Mouse (Mus musculus): ENCODE results near the gene Dnase1l2. TPM values are rescaled to one million over a fixed set of nuclear protein-coding genes. Genes with fewer than 3 reads are reported as not detected.

Dnase1l2 gene
- polyA plus RNA-seq, 1 experiment from 2014 or later = 1.3 TPM

GRCm38 (mm10) chr17:24451220-24451619 lies 8.3 kb upstream of the Dnase1l2 start:
- no peak overlapping the region for H3K4me3 ChIP-seq (ENCODE audit: low read depth, low read length)
- ATAC-seq (replicated peaks; ENCODE audit: low FRiP score) (no peak), DNase-seq (ENCODE audit: low spot score) (no peak)
- H3K9ac ChIP-seq (ENCODE audit: low read depth, low read length) = no peak overlapping the region
- WGBS = 88% methylated on average over 6 of the region's 6 CpGs
- no peaks in the 10 kb centered on the region for H3K27me3 ChIP-seq (replicated peaks; ENCODE audit: control insufficient read depth, insufficient read depth, low read length)
- H3K36me3 ChIP-seq (ENCODE audit: control insufficient read depth, insufficient read depth, low read length) = peaks cover 30% of the 10 kb centered on the region
- H3K27ac ChIP-seq (ENCODE audit: low read depth, low read length) = no peak overlapping the region
- no peaks in the 10 kb centered on the region for H3K9me3 ChIP-seq (ENCODE audit: control insufficient read depth, low read length)
- peaks cover 11% of the 10 kb centered on the region for H3K4me1 ChIP-seq (replicated peaks; ENCODE audit: control insufficient read depth, insufficient read depth, low read length)
- no peak overlapping the region for H3K4me2 ChIP-seq

- Histone ChIP-seq H3K4me3 (ENCODE audit: low read depth, low read length) (no peak overlapping the region), H3K9ac (ENCODE audit: low read depth, low read length) (no peak overlapping the region), H3K4me1 (replicated peaks; ENCODE audit: control insufficient read depth, insufficient read depth, low read length) (peaks cover 11% of the 10 kb centered on the region), H3K27ac (ENCODE audit: low read depth, low read length) (no peak overlapping the region), H3K36me3 (ENCODE audit: control insufficient read depth, insufficient read depth, low read length) (peaks cover 46% of the 10 kb centered on the region), H3K4me2 (no peak overlapping the region), H3K27me3 (replicated peaks; ENCODE audit: control insufficient read depth, insufficient read depth, low read length) (no peaks in the 10 kb centered on the region), H3K9me3 (ENCODE audit: control insufficient read depth, low read length) (no peaks in the 10 kb centered on the region)
- WGBS = 86% methylated on average over 6 of the region's 6 CpGs
- DNase-seq (ENCODE audit: low spot score) = no peak
- ATAC-seq (replicated peaks; ENCODE audit: low FRiP score) = no peak
Measured at GRCm38 (mm10) chr17:24449507-24449906, 6.6 kb upstream of the Dnase1l2 start.

- H3K4me3 ChIP-seq (ENCODE audit: low read depth, low read length) = no peak overlapping the region
- no peak overlapping the region for H3K27ac ChIP-seq (ENCODE audit: low read depth, low read length)
- no peak overlapping the region for H3K9ac ChIP-seq (ENCODE audit: low read depth, low read length)
- 93% methylated on average over 8 of the region's 8 CpGs for WGBS
- H3K36me3 ChIP-seq (ENCODE audit: control insufficient read depth, insufficient read depth, low read length) = peaks cover 59% of the 10 kb centered on the region
- no peaks in the 10 kb centered on the region for H3K4me1 ChIP-seq (replicated peaks; ENCODE audit: control insufficient read depth, insufficient read depth, low read length)
- H3K9me3 ChIP-seq (ENCODE audit: control insufficient read depth, low read length) = no peaks in the 10 kb centered on the region
- DNase-seq (ENCODE audit: low spot score) (no peak), ATAC-seq (replicated peaks; ENCODE audit: low FRiP score) (no peak)
- no peaks in the 10 kb centered on the region for H3K27me3 ChIP-seq (replicated peaks; ENCODE audit: control insufficient read depth, insufficient read depth, low read length)
- H3K4me2 ChIP-seq = no peak overlapping the region
Measured at GRCm38 (mm10) chr17:24446590-24446989, 3.7 kb upstream of the Dnase1l2 start.

GRCm38 (mm10) chr17:24443409-24443808 lies 504 bp upstream of the Dnase1l2 start:
- no peak overlapping the region for H3K4me3 ChIP-seq (ENCODE audit: low read depth, low read length)
- no peak overlapping the region for H3K27ac ChIP-seq (ENCODE audit: low read depth, low read length)
- no peaks in the 10 kb centered on the region for H3K4me1 ChIP-seq (replicated peaks; ENCODE audit: control insufficient read depth, insufficient read depth, low read length)
- H3K4me2 ChIP-seq = no peak overlapping the region; the same call in 1 of the 2 replicates
- WGBS = 88% methylated on average over 4 of the region's 4 CpGs
- DNase-seq (ENCODE audit: low spot score) (no peak), ATAC-seq (replicated peaks; ENCODE audit: low FRiP score) (no peak)
- H3K9me3 ChIP-seq (ENCODE audit: control insufficient read depth, low read length) = no peaks in the 10 kb centered on the region
- H3K9ac ChIP-seq (ENCODE audit: low read depth, low read length) = no peak overlapping the region
- no peaks in the 10 kb centered on the region for H3K27me3 ChIP-seq (replicated peaks; ENCODE audit: control insufficient read depth, insufficient read depth, low read length)
- peaks cover 53% of the 10 kb centered on the region for H3K36me3 ChIP-seq (ENCODE audit: control insufficient read depth, insufficient read depth, low read length)

GRCm38 (mm10) chr17:24442107-24442506 lies 798 bp downstream of the Dnase1l2 start:
- WGBS = 83% methylated on average over 14 of the region's 14 CpGs
- no peaks in the 10 kb centered on the region for H3K27me3 ChIP-seq (replicated peaks; ENCODE audit: control insufficient read depth, insufficient read depth, low read length)
- no peak for DNase-seq (ENCODE audit: low spot score)
- H3K9ac ChIP-seq (ENCODE audit: low read depth, low read length) = no peak overlapping the region
- no peak overlapping the region for H3K4me2 ChIP-seq
- no peak for ATAC-seq (replicated peaks; ENCODE audit: low FRiP score)
- no peak overlapping the region for H3K4me3 ChIP-seq (ENCODE audit: low read depth, low read length)
- H3K4me1 ChIP-seq (replicated peaks; ENCODE audit: control insufficient read depth, insufficient read depth, low read length) = no peaks in the 10 kb centered on the region
- no peak overlapping the region for H3K27ac ChIP-seq (ENCODE audit: low read depth, low read length)
- peaks cover 59% of the 10 kb centered on the region for H3K36me3 ChIP-seq (ENCODE audit: control insufficient read depth, insufficient read depth, low read length)
- no peaks in the 10 kb centered on the region for H3K9me3 ChIP-seq (ENCODE audit: control insufficient read depth, low read length)

GRCm38 (mm10) chr17:24441148-24441547 lies 1.8 kb downstream of the Dnase1l2 start:
- WGBS = 58% methylated on average over 2 of the region's 2 CpGs
- peaks cover 55% of the 10 kb centered on the region for H3K36me3 ChIP-seq (ENCODE audit: control insufficient read depth, insufficient read depth, low read length)
- no peak overlapping the region for H3K27ac ChIP-seq (ENCODE audit: low read depth, low read length)
- H3K4me1 ChIP-seq (replicated peaks; ENCODE audit: control insufficient read depth, insufficient read depth, low read length) = no peaks in the 10 kb centered on the region
- ATAC-seq (replicated peaks; ENCODE audit: low FRiP score) = no peak
- H3K9ac ChIP-seq (ENCODE audit: low read depth, low read length) = no peak overlapping the region
- H3K4me2 ChIP-seq = no peak overlapping the region
- no peaks in the 10 kb centered on the region for H3K27me3 ChIP-seq (replicated peaks; ENCODE audit: control insufficient read depth, insufficient read depth, low read length)
- H3K4me3 ChIP-seq (ENCODE audit: low read depth, low read length) = no peak overlapping the region
- H3K9me3 ChIP-seq (ENCODE audit: control insufficient read depth, low read length) = no peaks in the 10 kb centered on the region
- DNase-seq (ENCODE audit: low spot score) = no peak

GRCm38 (mm10) chr17:24440377-24440776 lies 2.5 kb downstream of the Dnase1l2 start:
- 89% methylated on average over 8 of the region's 8 CpGs for WGBS
- H3K36me3 ChIP-seq (ENCODE audit: control insufficient read depth, insufficient read depth, low read length) = peaks cover 50% of the 10 kb centered on the region

GRCm38 (mm10) chr17:24437016-24437415 lies 5.9 kb downstream of the Dnase1l2 start:
- H3K4me1 ChIP-seq (replicated peaks; ENCODE audit: control insufficient read depth, insufficient read depth, low read length) = no peaks in the 10 kb centered on the region
- no peaks in the 10 kb centered on the region for H3K9me3 ChIP-seq (ENCODE audit: control insufficient read depth, low read length)
- no peak overlapping the region for H3K9ac ChIP-seq (ENCODE audit: low read depth, low read length)
- H3K4me3 ChIP-seq (ENCODE audit: low read depth, low read length) = no peak overlapping the region
- ATAC-seq (replicated peaks; ENCODE audit: low FRiP score) (peak; percentile 55), DNase-seq (ENCODE audit: low spot score) (no peak)
- peaks cover 30% of the 10 kb centered on the region for H3K36me3 ChIP-seq (ENCODE audit: control insufficient read depth, insufficient read depth, low read length)
- no peak overlapping the region for H3K4me2 ChIP-seq
- H3K27me3 ChIP-seq (replicated peaks; ENCODE audit: control insufficient read depth, insufficient read depth, low read length) = no peaks in the 10 kb centered on the region
- no peak overlapping the region for H3K27ac ChIP-seq (ENCODE audit: low read depth, low read length)
- 82% methylated on average over 5 of the region's 5 CpGs for WGBS

More at GRCm38 (mm10) chr17:24440377-24440776, 2.5 kb downstream of the Dnase1l2 start:
- Histone ChIP-seq H3K27ac (ENCODE audit: low read depth, low read length) (no peak overlapping the region), H3K9me3 (ENCODE audit: control insufficient read depth, low read length) (no peaks in the 10 kb centered on the region), H3K27me3 (replicated peaks; ENCODE audit: control insufficient read depth, insufficient read depth, low read length) (no peaks in the 10 kb centered on the region), H3K9ac (ENCODE audit: low read depth, low read length) (no peak overlapping the region), H3K4me1 (replicated peaks; ENCODE audit: control insufficient read depth, insufficient read depth, low read length) (no peaks in the 10 kb centered on the region), H3K4me2 (no peak overlapping the region), H3K4me3 (ENCODE audit: low read depth, low read length) (no peak overlapping the region)
- DNase-seq (ENCODE audit: low spot score) = no peak
- ATAC-seq (replicated peaks; ENCODE audit: low FRiP score) = no peak

- WGBS = 83% methylated on average over 14 of the region's 14 CpGs
- peaks cover 12% of the 10 kb centered on the region for H3K36me3 ChIP-seq (ENCODE audit: control insufficient read depth, insufficient read depth, low read length)
Measured at GRCm38 (mm10) chr17:24429201-24429983, 13.5 kb downstream of the Dnase1l2 start.

More at GRCm38 (mm10) chr17:24429201-24429983, 13.5 kb downstream of the Dnase1l2 start:
- no peak for DNase-seq (ENCODE audit: low spot score)
- Histone ChIP-seq H3K4me1 (replicated peaks; ENCODE audit: control insufficient read depth, insufficient read depth, low read length) (0 out of 2 replicates have a peak, but pooled peaks cover 5% of the 10 kb centered on the region), H3K27ac (ENCODE audit: low read depth, low read length) (no peak overlapping the region), H3K9me3 (ENCODE audit: control insufficient read depth, low read length) (no peaks in the 10 kb centered on the region), H3K4me3 (ENCODE audit: low read depth, low read length) (no peak overlapping the region), H3K4me2 (no peak overlapping the region), H3K9ac (ENCODE audit: low read depth, low read length) (no peak overlapping the region), H3K27me3 (replicated peaks; ENCODE audit: control insufficient read depth, insufficient read depth, low read length) (no peaks in the 10 kb centered on the region)
- no peak for ATAC-seq (replicated peaks; ENCODE audit: low FRiP score)

Data from liver, embryonic 11.5 days (tissue).